Mouse (Mus musculus) urinary bladder, adult 18-20 months (tissue): ENCODE data around the gene Gm10577.

Source experiments
- DNase-seq, 2 experiments: peaks; one replicate each; pipeline ENCODE4 v3.0.0; 2022; ENCODE audit warnings: low spot score in 2 of 2, mixed read lengths in 2 of 2

Gm10577 gene

GRCm38 (mm10) chr4:100995617-100996016, 24.9 kb downstream of the Gm10577 start:
- DNase-seq = no peak

GRCm38 (mm10) chr4:100994442-100995255, 25.8 kb downstream of the Gm10577 start:
- DNase-seq = no peak

- DNase-seq = no peak
These were observed 28.4 kb downstream of the Gm10577 start for GRCm38 (mm10) chr4:100992086-100992485.

GRCm38 (mm10) chr4:100990996-100991395, 29.5 kb downstream of the Gm10577 start:
- DNase-seq = peak in 1 of 2 experiments; percentile 8

- no peak for DNase-seq
These were observed 32.2 kb downstream of the Gm10577 start for GRCm38 (mm10) chr4:100988231-100988799.

GRCm38 (mm10) chr4:100987187-100987586, 33.3 kb downstream of the Gm10577 start:
- DNase-seq = no peak

- DNase-seq = no peak
These were observed 43.0 kb downstream of the Gm10577 start for GRCm38 (mm10) chr4:100977522-100977921.

- DNase-seq = no peak
These were observed 46.0 kb downstream of the Gm10577 start for GRCm38 (mm10) chr4:100974455-100975035.

GRCm38 (mm10) chr4:100973641-100974454, 46.6 kb downstream of the Gm10577 start:
- no peak for DNase-seq
